Mouse (Mus musculus) olfactory bulb, adult 2 months (tissue): ENCODE data around the gene Wasf2. TPM values are rescaled to one million over a fixed set of nuclear protein-coding genes. Genes with fewer than 3 reads are reported as not detected.

Experiments used
- H3K27ac ChIP-seq: fragments of 200-500 bp; 2 replicates; pipeline ENCODE4 v1.5.1; 2012; ENCODE audit warnings: low read depth, low read length; ENCODE audit not compliant: insufficient read depth
- H3K4me1 ChIP-seq: fragments of 200-500 bp; 2 replicates; pipeline ENCODE4 v1.6.1; 2012; ENCODE audit warnings: low read length; ENCODE audit not compliant: control insufficient read depth, insufficient read depth
- H3K4me3 ChIP-seq: fragments of 200-500 bp; 2 replicates; pipeline ENCODE4 v1.5.1; 2012; ENCODE audit warnings: mild to moderate bottlenecking, low read depth, low read length, moderate library complexity; ENCODE audit not compliant: insufficient read depth
- CTCF ChIP-seq: fragments of 200-500 bp; IDR thresholded peaks from 2 replicates; pipeline ENCODE4 v1.5.1; 2012; ENCODE audit warnings: low read depth, mild to moderate bottlenecking, low read length, moderate library complexity; ENCODE audit not compliant: insufficient read depth
- POLR2A ChIP-seq: fragments of 200-500 bp; IDR thresholded peaks from 2 replicates; pipeline ENCODE4 v1.6.1; 2012; ENCODE audit warnings: mild to moderate bottlenecking, low read depth, low read length, moderate library complexity; ENCODE audit not compliant: insufficient read depth
- WGBS: fragments of 180-500 bp; shearing (Covaris S2); methylation state at CpG from one replicate; pipeline ENCODE4 v1.1.7; 2018; 5-methylcytosine and 5-hydroxymethylcytosine counted together
- polyA plus RNA-seq: library from polyadenylated mRNA; stranded (reverse); fragments of >200 nt; gene quantifications from 2 replicates; pipeline ENCODE4 v1.2.4, GENCODE M21; 2012; ENCODE audit warnings: low replicate concordance; ENCODE audit not compliant: missing spikeins, insufficient read depth, insufficient read length

Wasf2 gene
- polyA plus RNA-seq, 1 experiment = not detected

GRCm38 (mm10) chr4:133118775-133119375, 11.4 kb upstream of the Wasf2 start:
- H3K4me3 ChIP-seq = no peak overlapping the region
- no peak overlapping the region for H3K27ac ChIP-seq
- peaks cover 20% of the 10 kb centered on the region for H3K4me1 ChIP-seq
- 78% methylated on average over 6 of the region's 6 CpGs for WGBS
- no peak for TF ChIP-seq POLR2A
- TF ChIP-seq CTCF = no peak

- Histone ChIP-seq H3K4me3 (no peak overlapping the region), H3K27ac (no peak overlapping the region), H3K4me1 (peaks cover 20% of the 10 kb centered on the region)
- WGBS = 86% methylated on average over 6 of the region's 6 CpGs
- no peak for TF ChIP-seq POLR2A
- TF ChIP-seq CTCF = no peak
These were observed 10.7 kb upstream of the Wasf2 start for GRCm38 (mm10) chr4:133119579-133119978.

DNA sequence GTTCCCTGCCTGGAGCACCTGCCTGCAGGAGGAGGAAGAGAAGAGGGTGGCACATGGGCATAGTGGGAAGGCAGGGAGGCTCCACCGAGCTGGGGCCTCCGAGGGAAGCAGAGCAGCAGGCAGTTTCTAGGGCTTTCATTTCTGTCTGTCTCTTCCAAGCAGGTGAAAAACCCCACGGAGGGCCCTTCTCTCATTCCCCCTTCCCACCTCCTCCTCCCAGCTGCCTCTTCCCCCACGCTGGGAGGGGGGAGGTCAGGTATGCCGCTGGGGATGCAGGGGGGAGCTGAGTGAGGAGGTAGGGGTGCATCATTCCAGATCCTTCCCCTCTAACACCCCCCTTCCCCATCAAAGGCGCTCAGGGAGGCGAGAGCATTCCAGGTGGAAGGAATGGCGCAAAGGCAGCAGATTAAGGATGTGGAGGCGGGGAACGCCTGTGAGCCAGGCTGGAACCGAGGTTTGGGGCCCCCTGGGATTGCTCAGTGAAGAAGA, 9.4 kb upstream of the Wasf2 start:
- WGBS = 11% methylated on average over 11 of the region's 11 CpGs
- TF ChIP-seq CTCF (no peak), POLR2A (no peak)
- Histone ChIP-seq H3K4me3 (no peak overlapping the region), H3K27ac (no peak overlapping the region), H3K4me1 (peaks cover 20% of the 10 kb centered on the region)

DNA sequence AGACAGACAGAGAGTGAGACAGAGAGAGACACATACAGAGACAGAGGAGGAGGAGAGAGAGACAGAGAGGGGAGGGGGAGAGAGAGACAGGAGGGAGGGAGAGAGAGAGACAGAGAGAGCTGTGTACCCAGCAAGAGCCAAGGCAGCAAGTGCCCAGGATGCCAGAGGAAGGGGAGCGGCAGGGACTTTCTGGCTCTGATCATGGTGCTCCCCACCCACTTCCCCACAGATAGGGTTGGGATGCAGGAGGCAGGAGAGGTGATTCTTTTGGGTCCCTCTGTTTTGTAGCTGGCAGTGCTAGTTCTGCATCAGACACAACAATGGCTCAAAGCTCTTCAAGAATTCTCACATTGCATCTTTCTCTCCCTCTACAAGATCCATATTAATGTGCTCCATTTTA, 8.9 kb upstream of the Wasf2 start:
- peaks cover 20% of the 10 kb centered on the region for H3K4me1 ChIP-seq
- TF ChIP-seq POLR2A (no peak), CTCF (no peak)
- H3K27ac ChIP-seq = no peak overlapping the region
- 80% methylated on average over 1 of the region's 1 CpGs for WGBS
- H3K4me3 ChIP-seq = no peak overlapping the region

DNA sequence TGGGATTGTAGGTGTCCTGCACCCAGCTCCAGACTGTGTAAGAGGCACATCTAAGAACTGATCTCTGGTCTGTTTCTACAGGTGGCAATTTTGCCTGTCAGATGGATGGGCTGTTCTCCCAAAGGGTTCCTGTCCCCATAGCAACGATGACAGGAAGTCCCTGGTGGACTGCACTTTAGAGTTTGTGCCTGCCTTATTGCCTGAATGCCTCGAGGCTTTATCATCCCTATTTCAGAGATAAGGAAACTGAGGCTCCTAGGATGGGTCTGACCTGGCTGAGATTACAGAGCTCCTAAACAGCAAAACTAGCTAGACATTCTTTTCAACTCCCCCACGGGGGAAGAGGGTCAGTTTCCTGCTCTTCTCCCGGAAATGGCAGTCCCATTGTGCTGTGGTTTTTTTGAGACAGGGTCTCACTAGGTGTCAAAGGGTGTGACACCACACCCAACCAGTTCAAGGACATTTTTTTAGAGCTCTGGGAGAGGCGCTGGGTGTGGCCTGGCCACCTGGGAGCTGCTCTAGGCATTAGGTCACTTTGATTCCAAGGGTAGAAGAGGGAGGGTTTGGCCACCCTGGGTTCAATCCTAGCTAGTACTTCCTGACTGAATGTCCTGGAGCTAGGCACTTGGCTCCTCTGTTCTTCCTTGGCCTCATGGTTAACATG, 8.2 kb upstream of the Wasf2 start:
- Histone ChIP-seq H3K4me3 (no peak overlapping the region), H3K27ac (no peak overlapping the region), H3K4me1 (peaks cover 19% of the 10 kb centered on the region)
- TF ChIP-seq CTCF (no peak), POLR2A (no peak)
- 70% methylated on average over 5 of the region's 5 CpGs for WGBS

DNA sequence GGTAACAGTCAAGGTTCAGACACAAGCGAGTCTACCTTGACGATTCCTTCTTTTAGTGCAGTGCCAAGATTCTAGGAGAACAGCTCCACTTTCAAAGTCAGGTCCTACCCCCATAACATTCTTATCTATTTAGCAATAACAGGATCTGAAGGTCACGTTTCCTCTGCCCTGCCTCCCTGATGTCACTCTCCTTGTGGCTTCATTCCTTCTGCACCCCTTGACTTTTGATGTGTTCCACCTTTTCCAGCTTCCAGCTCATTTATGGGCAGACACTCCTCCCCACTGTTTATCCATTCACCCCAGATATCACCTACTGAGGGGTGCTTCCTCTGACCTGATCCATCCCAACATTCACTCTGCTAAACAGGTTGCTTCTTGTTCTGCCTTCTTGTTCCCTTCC, 3.2 kb upstream of the Wasf2 start:
- Histone ChIP-seq H3K4me1 (peaks cover 10% of the 10 kb centered on the region; the same call in 1 of the 2 replicates), H3K4me3 (no peak overlapping the region), H3K27ac (no peak overlapping the region)
- 84% methylated on average over 3 of the region's 3 CpGs for WGBS
- no peak for TF ChIP-seq POLR2A
- no peak for TF ChIP-seq CTCF

DNA sequence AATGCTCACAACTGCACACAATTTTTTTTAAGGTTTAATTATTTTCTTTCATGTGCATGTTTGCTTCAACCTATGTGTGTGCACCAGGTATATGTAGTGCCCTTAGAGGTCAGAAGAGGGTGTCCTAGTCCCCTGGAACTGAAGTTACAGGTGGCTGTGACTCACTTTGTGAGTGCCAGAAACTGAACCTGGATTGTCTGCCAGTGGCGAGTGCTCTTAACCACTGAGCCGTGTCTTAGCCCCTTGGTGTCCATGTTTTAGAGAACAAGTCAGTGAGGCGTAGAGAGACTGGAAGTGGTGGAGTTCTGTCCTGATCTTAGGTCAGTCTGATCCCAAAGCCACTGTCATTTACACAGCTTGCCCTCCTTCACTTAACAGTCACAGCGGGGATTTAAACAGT, 2.4 kb upstream of the Wasf2 start:
- WGBS = 91% methylated on average over 4 of the region's 4 CpGs
- H3K4me3 ChIP-seq = no peak overlapping the region
- no peak overlapping the region for H3K27ac ChIP-seq
- H3K4me1 ChIP-seq = peaks cover 12% of the 10 kb centered on the region; the same call in 1 of the 2 replicates
- no peak for TF ChIP-seq POLR2A
- TF ChIP-seq CTCF = no peak

DNA sequence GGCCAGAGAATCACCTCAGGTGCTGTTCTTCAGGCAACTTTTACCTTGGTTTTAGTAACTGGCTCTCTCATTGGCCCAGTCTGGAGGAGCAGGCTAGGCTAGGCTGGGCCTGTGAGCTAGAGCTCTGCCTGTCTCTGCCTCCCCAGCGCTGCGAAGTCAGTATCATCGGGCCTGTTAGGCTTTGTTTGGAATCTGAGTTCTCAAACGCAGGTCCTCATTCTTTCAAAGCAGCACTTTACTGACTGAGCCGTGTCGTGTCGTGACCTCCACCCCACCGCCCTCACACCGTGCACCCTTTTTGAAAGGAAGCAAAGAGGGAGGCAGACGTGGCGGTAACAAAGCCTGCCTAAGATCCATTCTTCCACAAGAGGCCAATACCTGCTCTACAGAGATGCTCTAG, 914 bp upstream of the Wasf2 start:
- TF ChIP-seq CTCF (no peak), POLR2A (no peak)
- Histone ChIP-seq H3K4me3 (no peak overlapping the region), H3K4me1 (peaks cover 12% of the 10 kb centered on the region; the same call in 1 of the 2 replicates), H3K27ac (peak overlapping the region; percentile 6; the same call in 1 of the 2 replicates)
- 46% methylated on average over 11 of the region's 11 CpGs for WGBS

- H3K4me1 ChIP-seq = peaks cover 12% of the 10 kb centered on the region; the same call in 1 of the 2 replicates
- TF ChIP-seq POLR2A (no peak), CTCF (no peak)
- peak overlapping the region; percentile 94 for H3K4me3 ChIP-seq
- 0 out of 2 replicates have a peak overlapping the region, but pooled peaks have one; percentile 10 for H3K27ac ChIP-seq
- 4% methylated on average over 17 of the region's 17 CpGs for WGBS
These were observed 811 bp downstream of the Wasf2 start for GRCm38 (mm10) chr4:133130890-133131741.
